Mouse (Mus musculus): Measurements from ENCODE around the gene Cecr2.

The Cecr2 gene

GRCm38 (mm10) chr6:120667422-120667781 lies 1.2 kb downstream of the Cecr2 start:
- no peak for DNase-seq (ENCODE audit: low spot score)

GRCm38 (mm10) chr6:120667911-120668310 lies 1.7 kb downstream of the Cecr2 start:
- DNase-seq (ENCODE audit: low spot score), result no peak

GRCm38 (mm10) chr6:120674121-120674520 lies 8.0 kb downstream of the Cecr2 start:
- DNase-seq (ENCODE audit: low spot score), result no peak

GRCm38 (mm10) chr6:120674881-120675280 lies 8.7 kb downstream of the Cecr2 start:
- no peak for DNase-seq (ENCODE audit: low spot score)

- no peak for DNase-seq (ENCODE audit: low spot score)
These were observed 9.8 kb downstream of the Cecr2 start for GRCm38 (mm10) chr6:120675979-120676378.

- DNase-seq (ENCODE audit: low spot score), result no peak
These were observed 17.2 kb downstream of the Cecr2 start for GRCm38 (mm10) chr6:120683351-120683750.

- no peak for DNase-seq (ENCODE audit: low spot score)
These were observed 18.6 kb downstream of the Cecr2 start for GRCm38 (mm10) chr6:120684750-120685149.

- DNase-seq (ENCODE audit: low spot score), result no peak
These were observed 20.9 kb downstream of the Cecr2 start for GRCm38 (mm10) chr6:120686872-120687650.

- DNase-seq (ENCODE audit: low spot score), result no peak
These were observed 34.1 kb downstream of the Cecr2 start for GRCm38 (mm10) chr6:120700221-120700620.

GRCm38 (mm10) chr6:120704376-120704775 lies 38.2 kb downstream of the Cecr2 start:
- DNase-seq (ENCODE audit: low spot score), result no peak

GRCm38 (mm10) chr6:120708759-120709158 lies 42.6 kb downstream of the Cecr2 start:
- DNase-seq (ENCODE audit: low spot score), result no peak

GRCm38 (mm10) chr6:120714806-120715205 lies 48.6 kb downstream of the Cecr2 start:
- no peak for DNase-seq (ENCODE audit: low spot score)

- no peak for DNase-seq (ENCODE audit: low spot score)
These were observed 49.1 kb downstream of the Cecr2 start for GRCm38 (mm10) chr6:120715227-120715626.

- no peak for DNase-seq (ENCODE audit: low spot score)
These were observed 49.7 kb downstream of the Cecr2 start for GRCm38 (mm10) chr6:120715851-120716250.

GRCm38 (mm10) chr6:120716531-120716984 lies 50.4 kb downstream of the Cecr2 start:
- DNase-seq (ENCODE audit: low spot score), result no peak

- no peak for DNase-seq (ENCODE audit: low spot score)
These were observed 59.8 kb downstream of the Cecr2 start for GRCm38 (mm10) chr6:120725986-120726385.

- no peak for DNase-seq (ENCODE audit: low spot score)
These were observed 69.8 kb downstream of the Cecr2 start for GRCm38 (mm10) chr6:120736011-120736410.

- peak; percentile 14 for DNase-seq (ENCODE audit: low spot score)
These were observed 70.4 kb downstream of the Cecr2 start for GRCm38 (mm10) chr6:120736566-120736965.

GRCm38 (mm10) chr6:120743130-120743529 lies 77.0 kb downstream of the Cecr2 start:
- no peak for DNase-seq (ENCODE audit: low spot score)

- no peak for DNase-seq (ENCODE audit: low spot score)
These were observed 78.1 kb downstream of the Cecr2 start for GRCm38 (mm10) chr6:120744266-120744665.

GRCm38 (mm10) chr6:120746416-120746815 lies 80.2 kb downstream of the Cecr2 start:
- DNase-seq (ENCODE audit: low spot score), result no peak

GRCm38 (mm10) chr6:120761151-120761550 lies 95.0 kb downstream of the Cecr2 start:
- DNase-seq (ENCODE audit: low spot score), result no peak

GRCm38 (mm10) chr6:120769972-120770371 lies 103.8 kb downstream of the Cecr2 start:
- DNase-seq (ENCODE audit: low spot score), result no peak

GRCm38 (mm10) chr6:120771366-120771765 lies 105.2 kb downstream of the Cecr2 start:
- DNase-seq (ENCODE audit: low spot score), result no peak
